Mouse (Mus musculus) limb, embryonic 14.5 days (tissue): ENCODE measurements at regions not wholly inside any gene's neighbourhood (a gene's known extent, or its start where the extent isn't known, plus 50 kb on each side); places are given as distances from the start of the nearest gene placed in this dataset.
"Not testable (repeated sequence)": the region's sequence is repeated elsewhere in the genome, so short reads cannot be mapped to it uniquely, and the experiment has no call there.

ENCODE experiments used
- ATAC-seq: fragments of 200-750 bp; cut with Nextera tagmentation; 2 replicates; pipeline ENCODE4 v1.8.0; 2017; ENCODE audit warnings: low read depth, moderate number of reproducible peaks, moderate TSS enrichment; ENCODE audit not compliant: low FRiP score
- DNase-seq: peaks from one replicate; pipeline ENCODE4 v3.0.0-alpha.2; 2015; ENCODE audit warnings: low spot score
- H3K27ac ChIP-seq: fragments of 300-500 bp; sonication (generic); replicated peaks from 2 replicates; pipeline ENCODE4 v1.5.1; 2014; ENCODE audit warnings: low read depth, mild to moderate bottlenecking, low read length, moderate library complexity, mixed read lengths
- H3K27me3 ChIP-seq: fragments of 300-500 bp; sonication (generic); 2 replicates; pipeline ENCODE4 v1.6.1; 2014; ENCODE audit warnings: low read length, mixed read lengths; ENCODE audit not compliant: control insufficient read depth, insufficient read depth
- H3K36me3 ChIP-seq: fragments of 300-500 bp; sonication (generic); 2 replicates; pipeline ENCODE4 v1.6.1; 2014; ENCODE audit warnings: mild to moderate bottlenecking, low read length, moderate library complexity, mixed read lengths; ENCODE audit not compliant: control insufficient read depth, insufficient read depth
- H3K4me1 ChIP-seq: fragments of 300-500 bp; sonication (generic); 2 replicates; pipeline ENCODE4 v1.6.1; 2014; ENCODE audit warnings: antibody characterized with exemption, low read length, mixed read lengths; ENCODE audit not compliant: control insufficient read depth, insufficient read depth
- H3K4me2 ChIP-seq: fragments of 300-500 bp; sonication (generic); replicated peaks from 2 replicates; pipeline ENCODE4 v1.6.1; 2014; ENCODE audit warnings: low read depth, mild to moderate bottlenecking, low read length, moderate library complexity; ENCODE audit not compliant: severe bottlenecking
- H3K4me3 ChIP-seq: fragments of 300-500 bp; sonication (generic); replicated peaks from 2 replicates; pipeline ENCODE4 v1.5.1; 2014; ENCODE audit warnings: low read length
- H3K9ac ChIP-seq: fragments of 300-500 bp; sonication (generic); 2 replicates; pipeline ENCODE4 v1.6.1; 2014; ENCODE audit warnings: mild to moderate bottlenecking, low read depth, low read length, moderate library complexity; ENCODE audit not compliant: severe bottlenecking
- H3K9me3 ChIP-seq: fragments of 300-500 bp; sonication (generic); 2 replicates; pipeline ENCODE4 v1.6.1; 2016; ENCODE audit warnings: low read length; ENCODE audit not compliant: control insufficient read depth
- POLR2A ChIP-seq: fragments of 200-500 bp; IDR thresholded peaks from 2 replicates; pipeline ENCODE4 v1.8.0; 2012; ENCODE audit warnings: inconsistent platforms, mild to moderate bottlenecking, moderate library complexity, borderline replicate concordance; ENCODE audit not compliant: insufficient read depth, insufficient read length; ENCODE audit errors: extremely low read depth
- WGBS: fragments of 180-500 bp; shearing (Covaris S2); extraction: QIAGEN DNeasy Blood & Tissue Kit; methylation state at CpG from one replicate; pipeline ENCODE4 v1.1.7; 2014; 5-methylcytosine and 5-hydroxymethylcytosine counted together

- DNase-seq, H3K9ac ChIP-seq, H3K9me3 ChIP-seq, H3K27me3 ChIP-seq, H3K27ac ChIP-seq, ATAC-seq, H3K4me2 ChIP-seq, H3K4me1 ChIP-seq, H3K36me3 ChIP-seq, H3K4me3 ChIP-seq: not testable (repeated sequence)
- WGBS: 64% methylated on average over 1 of the region's 1 CpGs
Observed at GRCm38 (mm10) chr2:95433996-95434395, 884.0 kb upstream of the Lrrc4c start.

DNA sequence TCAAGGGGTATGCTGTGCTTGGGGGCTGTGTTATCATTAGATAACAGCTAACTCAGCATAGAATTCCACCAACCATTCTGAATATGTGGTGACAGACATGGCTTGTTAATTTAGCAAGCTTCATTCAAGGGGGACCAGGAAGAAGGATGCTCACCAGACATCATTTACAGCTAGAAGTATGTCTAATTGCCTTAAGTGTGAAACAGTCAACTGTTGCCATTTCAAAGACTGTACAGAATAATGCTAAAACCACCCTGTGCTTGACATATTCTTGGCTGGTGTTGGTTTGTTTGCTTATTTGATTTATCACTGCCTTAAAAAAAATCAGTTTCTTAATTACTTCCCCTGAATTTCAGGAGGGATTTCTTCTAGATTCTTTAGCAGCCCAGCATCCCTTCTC is 877.0 kb upstream of the Lrrc4c start:
- Histone ChIP-seq H3K4me1 (no peaks in the 10 kb centered on the region), H3K9me3 (no peaks in the 10 kb centered on the region), H3K4me3 (no peak overlapping the region), H3K36me3 (no peaks in the 10 kb centered on the region), H3K4me2 (no peak overlapping the region), H3K9ac (no peak overlapping the region), H3K27ac (no peak overlapping the region), H3K27me3 (no peaks in the 10 kb centered on the region)
- TF ChIP-seq POLR2A: no peak
- ATAC-seq (no peak), DNase-seq (no peak)

GRCm38 (mm10) chr2:95443245-95443799 is 874.6 kb upstream of the Lrrc4c start:
- Histone ChIP-seq H3K4me2 (no peak overlapping the region), H3K9me3 (no peaks in the 10 kb centered on the region), H3K4me3 (no peak overlapping the region), H3K27ac (no peak overlapping the region), H3K4me1 (no peaks in the 10 kb centered on the region), H3K9ac (no peak overlapping the region), H3K27me3 (no peaks in the 10 kb centered on the region), H3K36me3 (no peaks in the 10 kb centered on the region)
- TF ChIP-seq POLR2A: no peak
- ATAC-seq (no peak), DNase-seq (no peak)
- WGBS: 78% methylated on average over 2 of the region's 2 CpGs

DNA sequence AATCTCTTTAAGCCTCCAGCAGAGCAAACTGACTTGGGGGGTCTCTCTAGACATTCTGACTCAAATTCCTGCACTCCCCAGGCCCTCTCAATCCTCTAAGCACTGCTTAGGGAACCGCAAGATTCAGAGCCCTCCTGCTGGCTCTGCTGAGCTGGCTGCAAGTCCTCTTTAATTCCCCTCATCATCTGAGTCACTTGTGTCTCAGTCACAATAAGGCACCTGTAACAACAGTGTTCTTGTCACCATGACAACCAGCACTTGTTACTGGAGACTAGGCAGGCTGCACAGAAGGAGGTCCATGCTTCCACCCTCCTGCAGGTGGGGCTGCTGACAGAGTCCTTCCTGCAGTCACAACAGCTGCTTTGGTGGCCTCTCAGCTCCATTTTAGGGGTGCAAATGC is 869.1 kb upstream of the Lrrc4c start:
- ATAC-seq (peak; percentile 60), DNase-seq (peak; percentile 5)
- H3K27me3 ChIP-seq: no peaks in the 10 kb centered on the region
- no peak overlapping the region for H3K4me3 ChIP-seq
- 4% methylated on average over 1 of the region's 1 CpGs for WGBS
- H3K4me2 ChIP-seq: no peak overlapping the region
- no peaks in the 10 kb centered on the region for H3K4me1 ChIP-seq
- no peak for TF ChIP-seq POLR2A
- no peak overlapping the region for H3K9ac ChIP-seq
- H3K36me3 ChIP-seq: no peaks in the 10 kb centered on the region
- no peak overlapping the region for H3K27ac ChIP-seq
- H3K9me3 ChIP-seq: no peaks in the 10 kb centered on the region

DNA sequence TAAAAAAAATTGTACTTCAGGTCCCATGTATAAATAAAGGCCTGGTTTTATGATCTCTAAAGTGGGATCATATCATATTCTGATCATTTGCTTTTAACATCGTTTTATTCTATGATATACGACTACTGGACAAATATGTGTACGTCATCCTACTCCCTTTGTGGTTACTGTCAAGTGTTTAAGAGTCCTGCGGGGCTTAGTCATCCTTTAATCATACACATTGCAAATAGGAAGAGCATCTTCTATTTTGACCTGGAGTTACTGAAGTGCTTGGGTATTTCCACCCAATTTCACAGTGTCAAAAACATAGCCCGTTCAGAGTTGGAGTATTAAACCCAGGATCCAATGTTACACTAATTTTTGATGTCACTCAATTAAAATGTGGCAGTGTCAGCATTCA is 838.1 kb upstream of the Lrrc4c start:
- Histone ChIP-seq H3K9me3 (no peaks in the 10 kb centered on the region), H3K4me3 (no peak overlapping the region), H3K27me3 (no peaks in the 10 kb centered on the region), H3K4me1 (no peaks in the 10 kb centered on the region), H3K9ac (no peak overlapping the region), H3K4me2 (no peak overlapping the region), H3K27ac (no peak overlapping the region), H3K36me3 (no peaks in the 10 kb centered on the region)
- no peak for DNase-seq
- TF ChIP-seq POLR2A: no peak
- 79% methylated on average over 5 of the region's 5 CpGs for WGBS
- no peak for ATAC-seq

DNA sequence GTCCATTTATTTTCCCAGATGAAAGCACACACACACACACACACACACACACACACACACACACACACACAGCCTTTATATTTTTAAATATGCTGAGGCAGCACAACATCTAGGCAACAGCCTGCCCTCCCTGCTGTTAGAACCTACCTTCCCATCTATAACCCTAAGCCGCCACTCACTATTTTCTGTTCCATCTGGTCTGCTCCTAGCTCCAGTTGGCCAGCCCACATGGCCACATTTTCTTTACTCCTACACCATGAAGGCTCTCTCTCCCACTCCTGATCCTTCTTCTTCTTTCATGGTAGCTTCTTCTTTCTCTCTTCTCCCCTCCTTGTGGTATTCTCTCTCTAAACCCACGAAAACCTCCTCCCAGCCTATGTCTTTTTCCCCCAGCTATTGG is 834.6 kb upstream of the Lrrc4c start:
- WGBS: 88% methylated on average over 2 of the region's 2 CpGs
- TF ChIP-seq POLR2A: no peak
- H3K27me3 ChIP-seq: no peaks in the 10 kb centered on the region

More for the DNA sequence above, 834.6 kb upstream of the Lrrc4c start:
- H3K4me1 ChIP-seq: no peaks in the 10 kb centered on the region
- no peaks in the 10 kb centered on the region for H3K9me3 ChIP-seq
- no peak overlapping the region for H3K4me3 ChIP-seq
- ATAC-seq (no peak), DNase-seq (no peak)
- no peak overlapping the region for H3K4me2 ChIP-seq
- H3K36me3 ChIP-seq: no peaks in the 10 kb centered on the region
- H3K9ac ChIP-seq: no peak overlapping the region
- H3K27ac ChIP-seq: no peak overlapping the region
